Mouse (Mus musculus) liver, postnatal 0 days (tissue): Measurements from ENCODE around the gene Mettl7a1.

Experiments
- CTCF ChIP-seq: sonication (generic); IDR thresholded peaks from 2 replicates; pipeline ENCODE4 v1.5.1; 2016; ENCODE audit warnings: antibody characterized with exemption, low read depth
- EP300 ChIP-seq: IDR thresholded peaks from 2 replicates; pipeline ENCODE4 v1.6.1; 2016; ENCODE audit warnings: antibody characterized with exemption, low read depth, mild to moderate bottlenecking

DNA sequence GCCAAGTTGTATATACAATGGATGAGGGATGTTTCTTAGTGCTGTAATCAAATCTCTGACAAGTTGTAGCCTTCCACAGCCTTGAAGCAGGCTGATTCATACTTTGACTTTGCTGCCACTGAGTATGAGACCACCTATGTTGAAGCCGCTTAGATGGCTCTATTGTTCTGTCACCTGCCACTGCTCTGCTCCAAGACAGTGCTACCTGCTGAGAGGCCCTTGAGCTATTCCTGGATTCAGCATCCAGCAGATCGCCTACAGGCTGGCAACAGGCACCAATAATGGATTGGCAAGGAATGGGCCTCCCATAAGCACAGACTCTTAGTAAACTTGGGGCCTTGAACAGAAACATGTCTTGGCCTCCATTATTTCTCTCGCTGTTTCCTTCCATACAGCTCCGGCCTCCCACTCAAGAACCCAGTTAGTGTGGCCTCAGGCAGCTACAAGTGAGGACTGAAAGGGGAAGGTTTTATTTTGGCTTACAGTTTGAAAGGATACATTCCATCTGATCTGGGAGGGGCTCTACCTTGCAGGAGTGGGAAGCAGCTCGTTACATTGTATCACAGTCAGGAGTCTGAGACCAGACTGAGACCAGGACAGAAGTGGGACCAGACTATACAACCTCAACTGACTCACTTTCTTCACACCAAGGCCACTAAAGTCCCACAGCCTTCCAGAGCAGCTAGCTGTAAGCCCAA lies 10.7 kb downstream of the Mettl7a1 start:
- TF ChIP-seq CTCF (no peak), EP300 (no peak)
